Mouse (Mus musculus) MEL-GATA-1-ER (cell line): ENCODE data around the gene Cox6b2.
"Not testable (repeated sequence)": the region's sequence is repeated elsewhere in the genome, so short reads cannot be mapped to it uniquely, and the experiment has no call there.

Experiments used
- DNase-seq: peaks from one replicate; pipeline ENCODE4 v3.0.0-alpha.2; 2012; ENCODE audit warnings: low read depth; ENCODE audit errors: extremely low read depth

Gene Cox6b2

DNA sequence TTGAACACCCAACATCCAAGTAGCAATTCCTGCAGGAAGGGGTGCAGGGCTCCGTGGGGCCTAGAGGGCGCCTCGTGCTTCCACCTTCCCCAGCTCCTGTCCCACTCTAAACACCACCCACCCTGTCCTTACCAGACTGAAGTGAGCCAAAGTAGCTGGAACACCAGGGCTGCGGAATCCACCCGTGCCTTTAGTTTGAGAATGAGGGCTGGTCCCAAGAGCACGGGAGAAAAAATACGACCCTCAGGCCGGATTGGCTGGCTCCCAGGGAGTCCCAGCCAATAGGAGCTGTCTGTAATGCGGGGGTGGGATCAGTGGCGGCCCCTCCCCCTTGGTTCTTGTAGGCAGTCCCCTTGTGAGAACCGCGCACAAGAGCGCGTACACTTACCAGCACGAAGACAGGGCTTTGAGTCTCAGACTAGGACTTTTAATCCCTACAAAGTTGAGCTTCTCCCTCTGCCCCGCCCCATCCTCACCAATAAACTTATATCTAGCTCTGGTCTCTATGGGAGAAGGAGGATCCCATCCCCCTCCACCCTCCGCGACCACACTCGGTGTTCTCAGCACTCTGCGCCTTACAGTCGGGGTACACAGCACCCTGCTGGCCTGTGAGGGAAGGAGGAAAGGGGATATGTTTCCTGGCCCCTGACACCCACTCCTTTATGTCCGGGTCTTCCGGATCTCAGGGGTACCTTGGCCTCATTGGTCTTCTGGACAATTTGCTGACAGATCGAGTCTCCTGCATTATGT, at the start of gene Cox6b2:
Gene Cox6b2 (minus strand): TSS at position 274 of the 750 bp plus-strand sequence.
- peak; percentile 77 for DNase-seq

DNA sequence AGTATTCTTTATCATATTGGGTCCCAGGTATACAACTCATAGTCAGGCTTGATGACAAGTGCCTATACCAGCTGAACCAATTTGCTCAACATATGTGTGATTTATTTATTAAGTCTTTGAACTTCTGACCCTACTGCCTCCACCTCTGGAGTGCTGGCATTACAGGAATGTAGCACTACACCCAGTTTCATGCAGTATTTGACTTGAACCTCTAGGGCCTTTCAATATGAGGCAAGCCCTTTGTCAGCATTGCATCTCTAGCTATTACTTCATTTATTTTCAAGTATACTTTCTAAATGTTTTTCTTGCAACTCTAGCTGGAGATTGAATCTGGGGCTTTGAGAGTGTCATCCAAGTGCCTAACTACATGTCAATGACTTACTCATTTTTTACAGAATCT, 49.4 kb upstream of the Cox6b2 start:
- no peak for DNase-seq

DNA sequence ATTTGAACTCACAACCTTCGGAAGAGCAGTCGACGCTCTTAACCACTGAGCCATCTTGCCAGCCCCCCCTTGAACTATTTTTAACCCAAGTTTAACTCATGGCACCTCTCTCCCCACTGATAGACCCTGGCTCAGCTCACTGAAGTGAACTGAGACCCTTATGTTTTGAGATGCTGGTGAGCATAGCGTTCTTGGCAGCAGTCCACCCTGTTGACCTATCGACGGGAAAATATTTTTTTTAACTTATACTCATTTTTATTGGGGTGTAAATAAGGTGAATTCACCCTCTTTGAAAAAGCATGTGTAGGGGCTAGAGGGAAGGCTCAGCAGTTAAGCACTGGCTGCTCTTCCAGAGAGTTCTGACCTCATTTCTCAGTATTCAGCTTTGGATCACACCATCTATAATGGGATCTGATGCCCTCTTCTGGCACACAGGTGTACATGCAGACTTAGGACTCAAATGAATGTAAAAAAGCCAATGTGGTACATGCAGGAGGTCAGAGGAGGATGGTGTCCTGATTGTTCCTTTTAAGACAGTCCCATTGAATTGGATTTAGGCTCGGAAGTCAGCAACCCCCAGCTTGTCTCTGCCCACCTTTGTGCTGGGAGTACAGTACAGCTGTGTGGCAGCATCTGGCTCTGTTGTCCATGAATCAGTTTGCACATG, 43.0 kb upstream of the Cox6b2 start:
- DNase-seq, result no peak

DNA sequence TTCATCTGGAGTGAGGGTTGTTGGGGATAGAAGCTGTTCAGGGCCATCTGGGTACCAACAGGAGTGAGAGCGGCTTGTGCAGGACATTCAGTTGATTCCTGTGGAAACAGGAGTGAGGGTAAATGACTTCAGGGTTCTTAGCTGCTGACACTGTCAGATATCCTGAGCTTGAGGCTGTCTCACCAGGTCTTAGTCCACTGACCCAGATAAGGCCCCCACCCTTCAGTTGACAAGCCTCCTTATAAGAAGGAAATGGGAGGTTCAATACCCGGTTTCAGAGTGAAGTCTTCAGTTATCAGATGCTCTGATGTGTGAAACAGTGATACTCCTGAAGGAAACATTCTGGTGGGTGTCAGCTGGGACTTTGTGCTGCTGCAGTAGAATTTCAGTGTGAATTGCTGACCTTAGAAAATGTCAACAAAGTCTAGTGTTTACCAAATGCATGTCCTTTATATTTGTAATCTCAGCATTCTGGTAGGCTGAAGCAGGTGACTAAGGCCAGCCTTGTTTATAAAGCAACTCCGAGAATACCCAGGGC, 41.8 kb upstream of the Cox6b2 start:
- DNase-seq, result no peak

DNA sequence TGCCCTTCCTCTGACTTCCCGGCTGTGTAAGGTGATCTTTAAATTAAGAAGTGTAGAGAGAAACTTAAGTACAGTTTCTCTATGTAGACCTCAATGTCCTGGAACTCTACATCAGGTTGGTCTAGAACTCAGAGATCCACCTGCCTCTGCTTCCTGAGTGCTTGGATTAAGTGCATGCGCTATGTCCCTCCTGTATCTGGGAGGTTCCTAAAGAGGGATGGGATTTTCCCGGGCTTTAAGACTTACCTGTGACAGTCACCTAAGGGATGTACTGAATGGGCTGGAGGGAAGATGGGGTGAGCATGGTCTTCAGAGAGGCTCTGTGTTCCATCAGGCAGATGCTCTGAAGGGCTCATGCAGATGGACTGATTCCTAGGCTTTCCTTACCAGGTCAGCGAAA, 40.8 kb upstream of the Cox6b2 start:
- no peak for DNase-seq

DNA sequence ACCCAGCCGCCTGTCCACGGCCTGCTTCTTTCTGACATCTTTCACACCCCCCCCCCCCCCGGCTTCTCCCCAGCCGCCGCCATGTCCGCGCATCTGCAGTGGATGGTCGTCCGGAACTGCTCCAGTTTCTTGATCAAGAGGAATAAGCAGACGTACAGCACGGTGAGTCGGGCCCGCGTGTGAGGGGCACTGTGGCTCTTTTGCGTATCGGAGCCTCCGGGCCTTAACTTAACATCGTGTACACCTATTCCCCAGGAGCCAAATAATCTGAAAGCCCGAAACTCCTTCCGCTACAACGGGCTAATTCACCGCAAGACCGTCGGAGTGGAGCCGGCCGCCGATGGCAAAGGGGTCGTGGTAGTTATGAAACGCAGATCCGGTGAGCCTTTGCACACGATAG, 40.4 kb upstream of the Cox6b2 start:
- not testable (repeated sequence) for DNase-seq

DNA sequence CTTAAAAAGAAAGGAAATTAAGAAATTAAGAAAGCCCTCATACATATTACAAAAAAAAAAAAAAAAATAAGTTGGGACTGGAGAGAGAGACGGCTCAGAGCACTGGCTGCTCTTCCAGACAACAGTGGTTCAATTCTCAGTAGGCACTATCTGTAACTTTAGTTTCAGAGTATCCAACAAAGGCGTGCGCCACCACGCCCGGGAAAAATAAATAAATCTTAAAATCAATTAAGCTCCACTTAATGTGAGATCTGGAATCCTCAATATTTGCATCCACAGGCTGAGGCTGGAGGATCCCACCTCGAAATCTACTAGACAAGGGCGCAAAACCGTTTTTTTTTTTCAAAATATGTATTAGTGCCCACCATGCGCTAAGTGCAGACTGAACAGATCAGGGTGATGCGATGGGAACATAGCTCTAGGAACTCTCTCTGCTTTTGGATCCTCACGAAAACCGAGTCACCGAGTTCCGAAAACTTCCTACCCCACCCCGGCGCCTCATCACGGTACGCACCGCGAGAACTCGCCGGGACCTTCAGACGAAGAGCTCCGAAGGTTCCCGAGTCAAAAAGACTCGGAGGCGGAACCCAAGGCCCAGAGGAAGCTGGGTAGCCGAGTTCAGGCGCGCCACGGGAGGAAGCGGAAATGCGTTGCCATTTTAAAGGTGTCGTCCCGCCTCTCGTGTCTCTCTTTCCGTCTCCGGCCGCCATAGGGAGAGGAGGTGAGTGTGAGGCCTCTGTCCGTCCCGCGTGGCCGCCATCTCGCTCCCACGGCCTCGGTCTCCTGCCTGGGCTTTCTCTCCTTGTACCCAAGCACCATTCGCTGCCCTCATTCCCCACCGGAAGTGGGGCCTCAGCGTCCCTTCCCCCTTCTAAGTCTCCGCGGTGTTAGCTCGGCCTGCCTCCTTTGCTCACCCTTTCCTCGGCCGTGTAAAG, 39.7 kb upstream of the Cox6b2 start, which contains the start of gene Rpl28:
Gene Rpl28 (plus strand): TSS at position 597 of the 935 bp plus-strand sequence.
- DNase-seq, result peak; percentile 90

DNA sequence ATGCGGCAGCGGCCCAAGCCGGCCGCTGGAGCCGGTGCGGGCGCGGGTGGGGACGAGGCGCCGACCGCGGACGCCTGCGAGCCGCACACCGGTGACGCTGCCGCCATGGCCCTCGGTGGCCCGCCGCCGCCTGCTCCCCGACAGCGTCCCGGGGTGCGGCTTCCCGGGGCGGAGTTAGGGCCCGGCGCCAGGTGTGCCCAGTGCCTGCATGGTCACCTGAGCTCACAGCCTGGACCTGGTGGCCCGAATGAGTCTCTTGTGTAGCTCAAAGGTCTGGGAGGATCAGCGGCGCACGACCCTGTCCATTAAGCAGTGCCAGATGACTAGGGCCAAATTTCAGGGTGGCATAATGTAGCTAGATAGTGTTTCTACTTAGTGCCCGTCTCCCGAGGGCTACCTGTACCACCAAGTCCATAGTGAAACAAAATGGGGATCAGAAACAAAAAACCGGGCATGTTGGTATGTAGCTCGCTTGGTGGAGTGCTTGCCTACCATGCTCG, 36.6 kb upstream of the Cox6b2 start, which contains the start of gene Tmem238:
Gene Tmem238 (minus strand): TSS at position 221 of the 500 bp plus-strand sequence.
- no peak for DNase-seq

DNA sequence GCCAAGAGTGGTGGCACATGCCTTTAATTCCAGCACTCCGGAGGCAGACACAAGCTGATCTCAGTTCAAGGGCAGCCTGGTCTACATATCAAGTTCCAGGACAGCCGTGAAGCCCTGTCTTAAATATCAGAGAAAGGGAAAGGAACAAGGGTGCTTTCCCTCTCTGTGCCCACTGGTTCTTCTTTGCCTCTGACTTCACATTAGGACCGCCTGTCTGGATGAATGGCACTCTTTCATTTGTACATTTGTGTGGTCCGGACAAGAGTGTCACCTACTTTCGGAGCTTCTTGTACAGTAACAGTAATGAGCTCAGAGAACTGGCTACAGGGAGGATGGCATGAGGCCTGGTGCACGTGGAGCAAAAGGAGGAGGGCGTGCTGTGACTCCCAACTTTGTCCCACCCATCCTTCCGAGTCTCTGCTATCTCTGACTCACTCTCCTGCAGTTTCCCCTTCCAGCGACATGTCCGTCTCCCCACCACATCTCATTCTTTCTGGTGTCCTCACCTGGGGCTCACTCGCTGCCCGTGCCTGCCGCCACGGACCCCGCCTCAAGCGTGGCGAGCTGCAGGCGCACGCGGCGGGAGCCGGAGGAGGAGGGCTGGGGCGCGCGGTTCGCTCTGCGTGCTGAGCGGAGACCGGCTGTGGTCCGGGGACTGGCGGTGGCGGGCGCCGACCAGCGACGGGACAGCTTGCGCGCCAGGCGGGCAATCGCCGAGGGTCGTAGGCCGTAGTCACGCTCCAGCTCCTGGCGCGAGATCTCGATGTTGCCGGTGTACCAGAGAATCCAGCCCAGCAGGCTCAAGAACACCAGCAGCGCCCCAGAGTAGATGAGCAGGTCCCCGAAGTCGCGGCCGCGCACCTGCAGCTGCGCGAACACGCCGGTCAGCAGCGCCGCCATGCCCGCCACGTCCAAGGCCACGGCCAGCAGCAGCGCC, 35.9 kb upstream of the Cox6b2 start:
- peak; percentile 82 for DNase-seq

DNA sequence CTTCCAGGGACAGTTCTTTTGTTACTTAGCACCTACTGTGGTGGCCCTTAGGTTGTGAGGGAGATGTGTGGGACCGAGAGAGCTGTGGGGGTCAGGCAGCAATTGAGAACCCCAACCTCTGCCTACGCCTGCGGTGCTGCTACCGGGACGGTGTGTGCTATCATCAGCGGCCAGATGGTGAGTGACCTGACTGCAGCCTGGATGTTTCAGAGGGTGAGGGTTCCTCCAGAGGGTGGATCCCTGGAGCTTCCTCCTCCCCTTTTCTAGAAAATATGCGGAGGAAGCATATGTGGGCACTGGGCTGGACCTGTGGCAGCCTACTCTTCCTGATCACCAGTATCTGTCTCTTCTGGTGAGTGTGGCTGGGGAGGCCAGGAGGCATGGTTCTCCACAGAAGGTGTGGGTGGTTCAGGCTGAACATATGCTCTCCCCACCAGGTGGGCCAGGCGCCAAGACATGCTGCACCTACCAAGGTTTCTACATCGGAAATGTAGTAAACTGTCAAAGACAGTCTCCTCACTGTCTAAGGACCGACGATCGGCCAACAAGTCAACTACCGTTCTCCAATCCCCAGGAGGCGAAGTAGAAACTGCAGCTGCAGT, 30.9 kb upstream of the Cox6b2 start:
- no peak for DNase-seq

DNA sequence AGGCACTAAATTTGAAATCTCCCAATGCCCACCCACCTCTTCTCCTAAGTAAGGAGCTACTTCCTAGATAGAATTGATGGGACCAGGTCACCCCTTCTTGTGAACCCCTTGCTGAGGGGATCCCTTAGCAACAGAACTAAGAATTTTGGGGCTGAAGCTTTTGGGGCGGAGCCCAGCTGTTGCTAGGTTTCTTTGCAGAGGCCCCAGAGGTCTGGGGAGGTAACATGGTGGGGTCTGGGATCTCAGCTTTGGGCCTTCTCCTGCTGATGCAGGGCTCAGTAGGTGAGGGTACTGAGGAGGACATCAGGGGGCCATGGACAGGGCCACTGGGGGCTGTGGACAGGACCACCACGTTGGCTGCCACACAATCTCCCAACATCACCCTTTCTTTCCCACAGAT, 29.9 kb upstream of the Cox6b2 start, which contains the start of the genes Il11 and Tmem190:
Gene Il11 (minus strand): TSS at position 101 of the 400 bp plus-strand sequence.
Gene Tmem190 (plus strand): TSS at position 179 of the 400 bp plus-strand sequence.
- DNase-seq, result no peak

DNA sequence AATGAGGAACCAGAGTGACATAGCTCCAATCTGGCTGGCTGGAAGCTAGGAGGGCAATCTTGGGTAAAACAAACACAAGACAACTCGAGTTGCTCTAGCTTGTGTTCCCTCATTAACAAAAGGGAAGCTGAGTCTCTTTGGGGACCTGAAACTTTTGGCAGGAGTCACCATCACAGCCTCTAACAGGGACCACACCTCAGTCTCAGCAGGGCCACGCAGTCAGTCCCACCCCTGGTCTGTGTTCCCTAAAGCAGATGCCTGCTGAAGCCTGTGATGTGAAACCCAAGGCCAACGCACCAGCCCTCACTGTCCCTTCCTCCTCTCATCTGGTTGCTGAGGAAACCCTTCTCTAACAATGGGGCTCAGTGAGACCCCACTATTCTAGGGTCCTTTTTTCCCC, 29.2 kb upstream of the Cox6b2 start:
- no peak for DNase-seq

DNA sequence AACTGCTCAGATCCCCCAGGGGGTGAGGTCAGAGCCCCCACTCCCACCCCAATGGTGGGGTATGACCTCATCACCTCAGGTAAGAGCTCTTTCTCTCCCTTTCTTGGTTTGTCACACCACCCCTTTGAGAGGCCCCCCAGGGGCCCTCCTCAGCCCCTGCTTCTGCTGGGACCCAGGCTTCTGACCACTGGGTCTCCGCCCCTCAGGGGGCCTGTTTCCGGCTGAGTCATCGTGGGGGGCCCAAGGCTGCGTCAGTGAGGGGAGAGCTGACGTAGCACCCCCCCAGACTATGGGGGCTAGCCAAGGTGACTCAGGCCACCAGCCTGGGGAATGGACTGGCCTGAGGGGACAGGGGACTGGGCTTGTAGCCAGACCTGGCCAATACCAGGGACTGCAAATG, 27.0 kb upstream of the Cox6b2 start:
- no peak for DNase-seq

DNA sequence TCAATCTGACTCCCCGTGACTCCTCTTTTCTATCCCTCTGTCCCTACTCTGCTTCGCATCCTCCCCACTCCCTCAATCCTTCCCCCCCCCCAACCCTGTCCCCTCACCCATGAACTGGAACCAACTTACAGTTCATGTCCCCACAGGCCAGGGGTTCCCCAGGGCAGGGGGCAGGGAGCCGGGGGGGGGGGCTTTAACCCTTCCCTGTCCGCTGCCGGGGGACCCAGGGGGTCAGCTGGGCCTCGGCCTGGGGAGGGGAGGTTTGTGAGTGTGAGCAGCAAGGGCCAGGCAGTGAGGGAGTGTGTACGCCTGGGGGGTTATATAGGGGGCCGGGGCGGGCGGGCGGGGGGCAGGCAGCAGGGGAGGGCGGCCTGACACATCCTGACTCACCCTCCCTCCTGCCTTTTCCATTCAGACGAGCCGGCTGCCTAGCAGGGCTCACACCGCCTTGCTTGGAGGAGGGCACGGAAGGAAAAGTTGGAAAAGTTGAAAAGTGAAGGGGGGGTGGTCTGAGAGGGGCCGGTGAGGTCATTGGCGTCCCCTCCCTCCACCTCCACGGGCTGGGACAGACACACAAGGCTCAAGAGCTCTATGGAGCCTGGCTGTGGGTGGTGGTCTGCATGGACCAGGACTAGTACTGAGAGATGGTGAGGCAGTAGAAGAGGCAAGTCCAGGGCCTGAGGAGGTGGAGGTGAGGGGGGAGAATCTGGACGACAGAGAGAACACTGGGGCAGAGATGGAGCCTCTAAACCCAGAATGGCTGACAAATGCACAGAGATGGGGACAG, 25.1 kb upstream of the Cox6b2 start:
- no peak for DNase-seq

DNA sequence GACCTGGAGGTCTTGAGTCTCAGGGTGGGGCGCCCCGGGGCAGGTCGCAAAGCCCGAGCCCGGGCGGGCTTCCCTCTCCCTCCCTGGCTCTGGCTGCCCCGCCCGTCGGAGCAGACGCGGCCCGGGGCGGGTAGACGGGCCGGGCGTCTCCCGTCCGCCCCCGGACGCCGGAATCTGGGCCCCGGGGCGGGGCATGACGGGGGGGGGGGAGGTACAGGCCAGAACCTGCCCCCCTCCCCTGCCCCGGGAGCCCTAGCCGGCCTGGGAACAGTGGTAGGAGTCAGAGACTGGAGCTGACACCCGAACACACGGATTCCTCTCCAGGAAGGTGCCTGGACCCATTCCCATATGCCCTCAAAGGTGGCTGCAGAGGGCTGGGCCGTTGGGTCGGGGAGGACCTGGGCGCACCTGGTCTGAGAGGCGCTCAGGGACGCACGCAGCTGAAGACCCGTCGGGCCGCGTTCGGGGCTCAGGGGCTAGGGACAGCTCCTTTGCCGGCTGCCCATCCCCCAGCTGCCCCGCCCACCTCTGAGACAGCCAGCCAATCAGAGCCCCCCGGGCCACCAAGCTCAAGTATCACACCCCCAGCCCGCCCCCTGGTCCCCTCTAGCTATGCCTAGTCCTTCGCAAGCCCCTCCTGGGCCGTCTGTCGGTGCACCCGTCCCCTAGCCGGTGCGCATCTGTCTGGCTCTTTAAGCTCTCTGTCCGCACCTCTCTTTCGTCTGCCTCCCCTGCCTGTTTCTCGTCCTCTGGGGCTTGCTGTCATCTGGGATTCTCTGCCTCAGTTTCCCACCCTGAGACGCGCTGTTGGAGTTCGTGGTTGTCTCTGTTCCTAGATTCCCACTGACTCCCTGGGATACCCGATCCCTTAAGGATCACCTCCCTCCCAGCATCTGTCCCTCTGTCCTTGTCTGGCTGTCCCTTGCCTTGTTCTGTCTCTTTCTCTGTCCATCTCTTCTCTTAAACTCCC, 24.3 kb upstream of the Cox6b2 start:
- no peak for DNase-seq

DNA sequence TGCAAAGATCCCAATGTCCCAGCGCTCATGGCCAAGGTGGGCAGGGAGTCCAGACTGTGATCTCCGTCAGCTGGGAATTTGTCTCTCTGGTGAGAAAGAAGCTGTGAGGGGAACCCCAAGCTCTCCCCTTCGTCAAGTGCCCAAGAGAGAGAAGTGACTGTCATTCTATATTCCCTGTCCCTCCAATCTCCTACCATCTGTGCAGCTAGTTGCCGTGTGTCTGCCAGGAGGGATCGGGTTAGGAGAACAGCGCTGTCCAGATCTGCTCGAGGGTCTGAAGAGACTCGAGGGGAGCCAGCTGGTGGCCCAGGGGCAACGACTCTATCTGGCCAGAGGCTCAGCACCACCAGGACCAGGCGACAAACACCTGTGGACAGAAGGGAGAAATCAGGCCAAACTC, 23.2 kb upstream of the Cox6b2 start:
- DNase-seq, result no peak

DNA sequence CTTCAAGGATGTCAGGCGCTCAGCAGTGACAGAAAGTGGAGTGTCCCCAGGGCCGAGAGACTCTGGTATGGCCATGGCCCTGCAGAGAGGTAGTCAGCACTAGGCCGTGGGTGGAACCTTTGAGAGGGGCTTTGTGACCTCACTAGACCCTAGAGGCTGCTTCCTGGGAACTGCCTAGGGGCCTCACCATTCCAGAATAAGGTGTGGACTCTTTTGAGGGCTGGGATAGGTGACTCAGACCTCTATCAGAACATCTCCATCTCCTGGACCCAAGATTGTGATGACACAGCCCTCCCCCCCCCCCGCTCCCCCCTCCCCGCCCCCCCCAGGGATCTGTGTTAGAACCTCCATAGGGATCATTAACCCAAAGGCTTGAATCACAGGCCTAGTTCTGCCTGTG, 18.3 kb upstream of the Cox6b2 start, which contains the start of gene Fam71e2:
Gene Fam71e2 (minus strand): TSS at position 101 of the 400 bp plus-strand sequence.
- no peak for DNase-seq
